Mouse (Mus musculus): ENCODE data around the gene Slc38a6.

DNA sequence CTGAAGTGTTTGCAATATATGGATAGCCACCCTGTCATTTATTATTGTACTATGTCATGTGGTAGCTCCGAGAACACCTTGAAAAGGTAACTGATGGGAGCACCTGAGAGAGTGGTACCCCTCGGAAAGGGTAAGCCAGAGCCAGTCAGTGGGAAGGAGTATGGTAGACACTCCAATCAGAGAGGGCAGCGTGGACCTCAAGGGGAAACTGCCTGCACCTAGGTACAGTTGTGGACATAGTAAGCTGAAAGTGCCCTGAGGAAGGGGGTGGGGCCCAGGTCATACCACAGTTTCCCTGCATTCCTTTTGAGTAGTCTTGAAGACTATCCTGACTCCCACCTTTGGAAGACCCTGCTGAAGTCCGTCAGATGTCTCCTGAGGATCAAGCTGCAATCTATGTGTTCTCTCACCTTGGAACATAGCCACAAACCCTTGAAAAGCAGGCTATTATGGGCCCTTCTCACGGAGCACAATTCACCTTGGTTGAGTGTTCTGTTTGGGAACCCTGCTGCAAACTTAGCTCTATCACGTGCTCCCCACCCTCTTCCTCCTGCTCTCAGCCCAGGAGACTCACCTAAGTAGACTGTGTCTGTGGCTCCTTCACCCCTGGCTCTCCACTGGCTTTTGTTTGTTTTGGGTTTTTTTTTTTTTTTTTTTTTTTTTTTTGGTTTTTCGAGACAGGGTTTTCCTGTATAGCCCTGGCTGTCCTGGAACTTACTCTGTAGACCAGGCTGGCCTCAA, 82.5 kb downstream of the Slc38a6 start:
- TF ChIP-seq CTCF (IDR thresholded peaks at IDR 0.05; ENCODE audit: borderline replicate concordance, insufficient read depth, low read length): no peak
- TF ChIP-seq POLR2A (IDR thresholded peaks at IDR 0.05; ENCODE audit: low read depth, low read length): no peak

Measured in embryonic fibroblast, embryonic 13.5 days (primary cell).